In genomic region chr8:105856168-105856835, GRCm38 (mm10) we compare ENCODE assay signal across 9 mouse cellular contexts. TPM values are rescaled to one million over a fixed set of nuclear protein-coding genes. Genes with fewer than 3 reads are reported as not detected.
DNase-seq lines count a peak whose midpoint lies in the region; ATAC-seq and TF ChIP-seq lines count a peak whose summit lies in the region.
"Had no signal": no experiment of that assay in that cellular context is flagged by ENCODE, and none has a peak within 500 bp of the region (broad histone marks: within the 10 kb centered on the region; RNA-seq: fewer than 3 reads in every experiment).

No protein-coding gene starts in this region.

- peaks cover 18% of the 10 kb centered on the region for H3K36me3 ChIP-seq in heart, embryonic 13.5 days
- peaks cover 0 to 6% of the 10 kb centered on the region in 2 experiments for H3K36me3 ChIP-seq in CH12.LX (replicated peaks in 1 of 2; ENCODE audit: control insufficient read depth in 1 of 2, insufficient read depth in 1 of 2, low read length in 1 of 2)
- peaks cover 8% of the 10 kb centered on the region for H3K36me3 ChIP-seq in forebrain, embryonic 13.5 days (ENCODE audit: poor library complexity, severe bottlenecking)
- H3K36me3 ChIP-seq in liver, embryonic 14.5 days (replicated peaks; ENCODE audit: control insufficient read depth, insufficient read depth, low read depth) = no peaks in the 10 kb centered on the region; the same call in 1 of the 2 replicates

- peak overlapping the region; percentile 95 for H3K9ac ChIP-seq in heart, embryonic 13.5 days
- peak overlapping the region; percentile 83 for H3K9ac ChIP-seq in CH12.LX (ENCODE audit: insufficient read depth, low read depth)
- peak overlapping the region; percentile 89 for H3K9ac ChIP-seq in forebrain, embryonic 13.5 days
- peak overlapping the region; percentile 85 for H3K9ac ChIP-seq in liver, embryonic 14.5 days (replicated peaks)

- H3K27ac ChIP-seq in heart, embryonic 13.5 days (replicated peaks) = peak overlapping the region; percentile 88
- H3K27ac ChIP-seq in CH12.LX (ENCODE audit: insufficient read depth, low read depth) = peak overlapping the region; percentile 5; the same call in 1 of the 2 replicates
- peak overlapping the region; percentile 79 for H3K27ac ChIP-seq in forebrain, embryonic 13.5 days
- H3K27ac ChIP-seq in liver, embryonic 14.5 days = peak overlapping the region; percentile 71

- no peaks in the 10 kb centered on the region for H3K9me3 ChIP-seq in heart, embryonic 13.5 days
- H3K9me3 ChIP-seq in CH12.LX (replicated peaks; ENCODE audit: low read length) = no peaks in the 10 kb centered on the region
- H3K9me3 ChIP-seq in forebrain, embryonic 13.5 days (replicated peaks) = no peaks in the 10 kb centered on the region
- no peaks in the 10 kb centered on the region for H3K9me3 ChIP-seq in liver, embryonic 14.5 days (ENCODE audit: control insufficient read depth, low read length)

- intact Hi-C loops in heart, postnatal 25 days (cut with DNase I) = no loop called here

- no peaks in the 10 kb centered on the region for H3K27me3 ChIP-seq in heart, embryonic 13.5 days (replicated peaks)
- no peaks in the 10 kb centered on the region for H3K27me3 ChIP-seq in CH12.LX (replicated peaks)
- no peaks in the 10 kb centered on the region for H3K27me3 ChIP-seq in forebrain, embryonic 13.5 days
- H3K27me3 ChIP-seq in liver, embryonic 14.5 days (ENCODE audit: control insufficient read depth, insufficient read depth, low read length) = no peaks in the 10 kb centered on the region
- H3K27me3 ChIP-seq: Patski had no signal

- TF ChIP-seq EP300 in CH12.LX (IDR thresholded peaks at IDR 0.05; ENCODE audit: low read length) = no peak
- no peak for TF ChIP-seq EP300 in liver, embryonic 14.5 days (IDR thresholded peaks at IDR 0.05; ENCODE audit: low read depth)

- dilution Hi-C loops in CH12.LX (cut with MboI; ENCODE audit: extremely low pct_ligation_motif_present, extremely low pct_unique_long_range_greater_than_20kb, low sequenced_read_pairs) = no loop called here

- in situ Hi-C loops in CH12.LX (cut with MboI; ENCODE audit: low pct_ligation_motif_present, low pct_unique_long_range_greater_than_20kb, low sequenced_read_pairs) = no loop called here

- TF ChIP-seq CTCF in CH12.LX (conservative IDR thresholded peaks at IDR 0.05 in 1 of 2, IDR thresholded peaks at IDR 0.05 in 1 of 2; ENCODE audit: low read depth in 2 of 2, low read length in 2 of 2) = no peak
- no peak for TF ChIP-seq CTCF in liver, embryonic 14.5 days (IDR thresholded peaks at IDR 0.05; ENCODE audit: low read depth)

- TF ChIP-seq POLR2A in CH12.LX (IDR thresholded peaks at IDR 0.05; ENCODE audit: low read depth, low read length) = no peak

- H3K79me2 ChIP-seq in CH12.LX (replicated peaks; ENCODE audit: control insufficient read depth, extremely low read depth, insufficient read depth, poor library complexity, severe bottlenecking) = peaks cover 47% of the 10 kb centered on the region

- peak overlapping the region; percentile 88 for H3K4me3 ChIP-seq in heart, embryonic 13.5 days
- H3K4me3 ChIP-seq in CH12.LX (replicated peaks in 1 of 3; ENCODE audit: low read depth in 2 of 3, low read length in 2 of 3, poor library complexity in 1 of 3) = peak overlapping the region; percentile 76 to 91 (median 80)
- H3K4me3 ChIP-seq in forebrain, embryonic 13.5 days = peak overlapping the region; percentile 78
- peak overlapping the region; percentile 70 to 72 for H3K4me3 ChIP-seq in liver, embryonic 14.5 days (ENCODE audit: insufficient read depth in 1 of 2, low read depth in 2 of 2, low read length in 2 of 2)

- peak overlapping the region; percentile 91 for H3K4me2 ChIP-seq in heart, embryonic 13.5 days
- H3K4me2 ChIP-seq in CH12.LX (ENCODE audit: insufficient read depth, low read depth, poor library complexity, severe bottlenecking) = peak overlapping the region; percentile 65
- peak overlapping the region; percentile 100 for H3K4me2 ChIP-seq in forebrain, embryonic 13.5 days
- peak overlapping the region; percentile 99 for H3K4me2 ChIP-seq in liver, embryonic 14.5 days (ENCODE audit: low read depth)

- peaks cover 50% of the 10 kb centered on the region for H3K4me1 ChIP-seq in heart, embryonic 13.5 days
- peaks cover 10 to 47% of the 10 kb centered on the region in 2 experiments; a peak in 3 of 4 replicates for H3K4me1 ChIP-seq in CH12.LX (ENCODE audit: control insufficient read depth in 1 of 2, insufficient read depth in 2 of 2)
- peaks cover 51% of the 10 kb centered on the region for H3K4me1 ChIP-seq in forebrain, embryonic 13.5 days
- peaks cover 34 to 37% of the 10 kb centered on the region in 2 experiments for H3K4me1 ChIP-seq in liver, embryonic 14.5 days (replicated peaks; ENCODE audit: control insufficient read depth in 2 of 2, insufficient read depth in 2 of 2, low read length in 1 of 2)

- ATAC-seq in heart, embryonic 13.5 days (ENCODE audit: extremely low read depth, insufficient number of reproducible peaks, low FRiP score, low TSS enrichment) = no peak
- ATAC-seq in forebrain, embryonic 13.5 days = no peak
- ATAC-seq in liver, embryonic 14.5 days (ENCODE audit: insufficient read depth) = no peak

- DNase-seq in heart, postnatal 25 days (ENCODE audit: low spot score) = no peak
- DNase-seq in CH12.LX (ENCODE audit: extremely low read depth) = no peak
- DNase-seq in liver, embryonic 14.5 days (ENCODE audit: low read depth in 3 of 3, low spot score in 3 of 3) = no peak
- no peak for DNase-seq in spleen, postnatal 10 days (ENCODE audit: low spot score in 2 of 2)
- no peak for DNase-seq in right cerebral cortex, postnatal 14 days
- no peak for DNase-seq in c-Kit-positive CD71-positive TER-119-positive erythroid progenitor cells, embryonic 14.5 days (ENCODE audit: low spot score)

- TF ChIP-seq RAD21 in CH12.LX (IDR thresholded peaks at IDR 0.05; ENCODE audit: low read depth, low read length) = no peak

- 11% methylated on average over 15 of the region's 15 CpGs for WGBS in heart, embryonic 13.5 days
- WGBS in forebrain, embryonic 13.5 days = 30% methylated on average over 15 of the region's 15 CpGs
- 15% methylated on average over 15 of the region's 15 CpGs for WGBS in liver, embryonic 14.5 days (ENCODE audit: insufficient replicate concordance)

TF ChIP-seq in CH12.LX, 34 proteins besides CTCF, POLR2A, EP300 and RAD21:
- TF ChIP-seq MXI1 (IDR thresholded peaks at IDR 0.05; ENCODE audit: low read depth, low read length) = peak; percentile 5; the same call in 1 of the 2 replicates
- TF ChIP-seq MEF2A (IDR thresholded peaks at IDR 0.05; ENCODE audit: borderline replicate concordance, low read depth, low read length) = no peak
TF ChIP-seq in CH12.LX: peak in this region for 1.

RNA-seq across cellular contexts. Expression of gene Thap11, which starts 1.4 kb away (rescaled TPM):
- polyA plus RNA-seq in heart, embryonic 13.5 days (2015; fragmentation: Nextera tagmentation; extraction: Ambion mirVana) = 44.8 and 47.1 TPM in 2 replicates
- 10 to 100 TPM; 23.8 to 27.4 TPM for total RNA-seq in heart, postnatal 25 days (2021)
- total RNA-seq in CH12.LX (2012; rRNA removed) = 40.2 and 42.6 TPM in 2 replicates
- 29.7 and 31.9 TPM in 2 replicates for total RNA-seq in CH12.LX (2014; rRNA removed)
- 21.3 and 21.7 TPM in 2 replicates for polyA plus RNA-seq in CH12.LX (2012; ENCODE audit: insufficient read length, low read depth)
- polyA plus RNA-seq in forebrain, embryonic 13.5 days (2015; fragmentation: Nextera tagmentation; extraction: Ambion mirVana) = 65.9 and 68.3 TPM in 2 replicates
- polyA plus RNA-seq in liver, embryonic 14.5 days (2012; rRNA removed) = 26.2 TPM in 2 replicates
- 25.5 and 29.5 TPM in 2 replicates for polyA plus RNA-seq in liver, embryonic 14.5 days (2014; fragmentation: Nextera tagmentation; extraction: Ambion mirVana)

RNA-seq across cellular contexts. Expression of gene Cenpt, which starts 3.2 kb away (rescaled TPM):
- 37.1 and 40.5 TPM in 2 replicates for polyA plus RNA-seq in heart, embryonic 13.5 days (2015; fragmentation: Nextera tagmentation; extraction: Ambion mirVana)
- 1 to 10 TPM; 2.2 to 2.9 TPM for total RNA-seq in heart, postnatal 25 days (2021)
- total RNA-seq in CH12.LX (2012; rRNA removed) (21.3 and 21.4 TPM in 2 replicates), CH12.LX (2014; rRNA removed) (17.3 TPM in 2 replicates)
- 28.2 and 29.4 TPM in 2 replicates for polyA plus RNA-seq in CH12.LX (2012; ENCODE audit: insufficient read length, low read depth)
- polyA plus RNA-seq in forebrain, embryonic 13.5 days (2015; fragmentation: Nextera tagmentation; extraction: Ambion mirVana) = 68.8 and 71.4 TPM in 2 replicates
- 24.6 and 25.4 TPM in 2 replicates for polyA plus RNA-seq in liver, embryonic 14.5 days (2012; rRNA removed)
- 15.0 and 18.2 TPM in 2 replicates for polyA plus RNA-seq in liver, embryonic 14.5 days (2014; fragmentation: Nextera tagmentation; extraction: Ambion mirVana)

RNA-seq across cellular contexts. Expression of gene Nutf2, which starts 4.1 kb away (rescaled TPM):
- 177 and 212 TPM in 2 replicates for polyA plus RNA-seq in heart, embryonic 13.5 days (2015; fragmentation: Nextera tagmentation; extraction: Ambion mirVana)
- total RNA-seq in heart, postnatal 25 days (2021) = 10 to 100 TPM; 30.7 to 35.0 TPM
- total RNA-seq in CH12.LX (2012; rRNA removed) = 144 and 193 TPM in 2 replicates
- 205 and 223 TPM in 2 replicates for total RNA-seq in CH12.LX (2014; rRNA removed)
- 7.9 and 11.2 TPM in 2 replicates for polyA plus RNA-seq in CH12.LX (2012; ENCODE audit: insufficient read length, low read depth)
- polyA plus RNA-seq in forebrain, embryonic 13.5 days (2015; fragmentation: Nextera tagmentation; extraction: Ambion mirVana) = 254 and 295 TPM in 2 replicates
- polyA plus RNA-seq in liver, embryonic 14.5 days (2012; rRNA removed) = 40.5 and 83.2 TPM in 2 replicates
- 139 TPM in 2 replicates for polyA plus RNA-seq in liver, embryonic 14.5 days (2014; fragmentation: Nextera tagmentation; extraction: Ambion mirVana)

RNA-seq across cellular contexts. Expression of gene Edc4, which starts 24.4 kb away (rescaled TPM):
- 28.9 and 30.6 TPM in 2 replicates for polyA plus RNA-seq in heart, embryonic 13.5 days (2015; fragmentation: Nextera tagmentation; extraction: Ambion mirVana)
- 10 to 100 TPM; 23.5 to 23.8 TPM for total RNA-seq in heart, postnatal 25 days (2021)
- 41.6 and 47.0 TPM in 2 replicates for total RNA-seq in CH12.LX (2012; rRNA removed)
- total RNA-seq in CH12.LX (2014; rRNA removed) = 28.2 and 28.7 TPM in 2 replicates
- polyA plus RNA-seq in CH12.LX (2012; ENCODE audit: insufficient read length, low read depth) = 37.5 and 46.4 TPM in 2 replicates
- polyA plus RNA-seq in forebrain, embryonic 13.5 days (2015; fragmentation: Nextera tagmentation; extraction: Ambion mirVana) = 46.4 and 56.9 TPM in 2 replicates
- polyA plus RNA-seq in liver, embryonic 14.5 days (2012; rRNA removed) = 17.5 and 21.6 TPM in 2 replicates
- 9.9 and 10.7 TPM in 2 replicates for polyA plus RNA-seq in liver, embryonic 14.5 days (2014; fragmentation: Nextera tagmentation; extraction: Ambion mirVana)

RNA-seq across cellular contexts. Expression of gene Tsnaxip1, which starts 28.8 kb away (rescaled TPM):
- polyA plus RNA-seq in heart, embryonic 13.5 days (2015; fragmentation: Nextera tagmentation; extraction: Ambion mirVana) = 0.19 TPM in 1 of 2 replicates, not detected in the other
- total RNA-seq in heart, postnatal 25 days (2021) = not detected
- total RNA-seq in CH12.LX (2012; rRNA removed) (0.13 and 0.21 TPM in 2 replicates), CH12.LX (2014; rRNA removed) (0.13 TPM in 1 of 2 replicates, not detected in the other)
- 0.38 and 0.50 TPM in 2 replicates for polyA plus RNA-seq in CH12.LX (2012; ENCODE audit: insufficient read length, low read depth)
- 0.43 and 1.00 TPM in 2 replicates for polyA plus RNA-seq in forebrain, embryonic 13.5 days (2015; fragmentation: Nextera tagmentation; extraction: Ambion mirVana)
- polyA plus RNA-seq in liver, embryonic 14.5 days (2012; rRNA removed) = 0.04 and 0.06 TPM in 2 replicates
- polyA plus RNA-seq in liver, embryonic 14.5 days (2014; fragmentation: Nextera tagmentation; extraction: Ambion mirVana) = 0.06 TPM in 1 of 2 replicates, not detected in the other

Comparison
In these comparisons a context has a peak if more than half of its experiments do, and no peak if none do; other contexts are left out.
1. H3K27ac ChIP-seq: peak in every context shown above with its lines; median percentile 88 in heart, embryonic 13.5 days; 79 in forebrain, embryonic 13.5 days; 71 in liver, embryonic 14.5 days; 5 in CH12.LX.